Mouse (Mus musculus) cerebellum, postnatal 36 days (tissue): Measurements from ENCODE around the gene Primpol.
"Not testable (repeated sequence)": the region's sequence is repeated elsewhere in the genome, so short reads cannot be mapped to it uniquely, and the experiment has no call there.

Experiments used
- DNase-seq, 2 experiments: peaks; one replicate each; pipeline ENCODE4 v3.0.0; 2021 to 2022; ENCODE audit warnings: mixed read lengths in 2 of 2

The Primpol gene

DNA sequence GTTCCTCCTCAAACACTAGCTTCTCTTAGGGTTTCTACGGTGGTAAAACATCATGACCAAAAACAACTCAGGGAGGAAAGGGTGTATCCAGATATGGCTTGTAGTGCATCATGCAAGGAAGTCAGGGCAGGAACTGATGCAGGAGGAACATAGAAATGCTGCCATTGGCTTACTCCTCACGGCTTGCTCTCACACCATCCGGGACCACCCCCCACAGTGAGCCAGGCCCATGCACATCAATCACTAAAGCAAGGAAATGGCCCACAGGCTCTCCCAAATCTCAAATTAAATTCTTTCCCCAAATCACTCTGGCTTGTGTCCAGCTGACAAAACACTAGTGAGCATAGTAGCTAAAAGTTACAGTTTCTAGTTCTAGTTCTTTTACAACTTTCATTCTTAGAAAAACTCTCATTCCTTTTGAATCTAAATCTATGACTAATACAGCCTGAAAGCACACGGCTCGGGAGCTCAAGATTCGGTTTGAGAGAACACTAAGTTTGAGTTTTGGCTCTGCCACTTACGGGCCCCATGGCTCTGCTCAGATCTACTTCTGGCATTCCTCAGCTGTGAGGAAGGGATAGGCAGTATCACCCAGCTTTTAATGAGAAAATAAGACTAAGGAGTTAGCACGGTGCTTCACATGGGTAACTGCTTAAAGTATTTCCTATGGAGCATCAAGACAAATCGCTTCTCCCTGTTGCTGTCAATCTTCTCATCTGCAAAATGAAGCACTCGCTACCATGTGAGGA lies 15.9 kb downstream of the Primpol start:
- no peak for DNase-seq

DNA sequence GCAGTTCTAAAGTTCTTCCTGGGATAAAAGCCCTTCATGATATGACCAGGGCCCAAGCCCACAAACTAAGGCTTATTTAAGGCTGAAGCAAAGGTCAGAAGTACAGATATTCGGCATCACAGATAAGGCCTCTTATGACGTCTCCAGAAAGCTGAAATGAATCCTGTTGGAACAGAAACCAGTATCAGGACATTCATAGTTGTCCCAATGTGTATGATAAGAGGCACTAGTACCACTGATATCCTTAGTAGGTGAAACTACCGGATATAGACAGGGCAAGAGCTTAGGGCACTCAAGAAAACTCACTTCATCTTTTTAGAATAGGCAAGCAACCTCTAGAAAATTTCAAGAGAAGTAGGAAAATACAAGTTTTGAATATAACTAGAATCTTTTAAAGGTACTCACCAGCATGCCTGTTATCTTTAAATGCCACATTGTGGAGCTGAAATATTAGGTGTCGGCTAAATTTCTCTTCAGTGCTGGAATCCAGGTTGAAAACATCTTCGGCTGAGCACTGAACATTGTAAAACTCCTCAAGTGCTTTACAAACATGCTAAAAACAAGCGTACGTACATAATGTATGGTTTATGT lies 17.6 kb downstream of the Primpol start:
- no peak for DNase-seq

DNA sequence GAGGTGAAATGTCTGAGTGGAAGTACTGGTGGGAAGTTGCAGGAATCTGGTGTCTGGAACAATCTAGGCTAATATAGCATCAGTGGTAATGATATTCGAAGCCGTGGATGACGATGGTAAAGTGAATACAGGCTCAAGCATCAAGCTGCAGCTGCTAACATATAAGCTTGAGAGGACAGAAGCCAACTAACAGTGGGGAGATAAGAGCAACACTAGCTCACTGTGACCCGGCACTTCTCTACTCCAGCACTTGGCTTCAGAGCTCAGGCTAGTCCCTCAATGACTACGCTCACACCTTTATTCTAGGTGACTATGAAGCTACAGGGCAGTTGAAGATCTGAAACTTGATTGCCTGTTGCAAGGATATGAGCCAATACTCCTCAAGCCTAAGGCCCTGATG lies 18.3 kb downstream of the Primpol start:
- no peak for DNase-seq

DNA sequence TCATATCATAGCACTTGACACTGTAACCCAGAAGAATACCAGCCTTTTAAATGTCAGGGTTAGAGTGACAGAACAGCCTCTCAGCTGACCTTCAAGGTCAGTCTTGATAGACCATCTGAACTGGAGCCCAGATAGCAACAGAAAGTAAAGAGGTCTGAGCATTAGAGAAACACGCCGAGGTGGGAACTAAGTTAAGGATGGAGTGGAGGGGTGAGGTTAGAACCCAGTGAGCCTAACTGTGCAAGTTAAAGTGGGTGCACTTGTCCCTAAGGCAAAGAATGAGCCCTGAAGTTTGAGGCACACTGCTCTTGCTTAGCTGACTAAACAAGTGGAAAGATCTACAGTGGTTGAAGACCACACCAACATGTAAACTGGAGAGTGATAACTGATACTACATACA lies 18.9 kb downstream of the Primpol start:
- no peak for DNase-seq

DNA sequence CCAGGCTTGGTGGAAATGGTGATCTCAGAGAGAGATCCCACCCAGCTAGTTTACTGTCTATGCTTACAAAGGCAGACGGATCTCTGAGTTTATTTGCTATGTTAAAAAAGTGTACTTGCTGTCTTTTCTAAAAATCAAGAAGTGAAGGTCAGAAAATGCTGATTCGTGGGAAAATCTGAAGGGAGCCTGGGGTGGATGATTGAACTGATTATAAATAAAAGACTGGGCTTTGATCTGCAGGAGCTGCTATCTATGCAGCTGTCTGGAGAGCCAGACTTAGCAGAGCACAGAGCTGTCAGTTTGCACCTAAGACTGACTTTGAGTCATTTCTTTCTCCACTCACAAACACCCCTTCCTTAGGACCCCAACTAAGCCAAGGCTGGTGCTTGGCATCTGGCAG lies 19.6 kb downstream of the Primpol start:
- no peak for DNase-seq

DNA sequence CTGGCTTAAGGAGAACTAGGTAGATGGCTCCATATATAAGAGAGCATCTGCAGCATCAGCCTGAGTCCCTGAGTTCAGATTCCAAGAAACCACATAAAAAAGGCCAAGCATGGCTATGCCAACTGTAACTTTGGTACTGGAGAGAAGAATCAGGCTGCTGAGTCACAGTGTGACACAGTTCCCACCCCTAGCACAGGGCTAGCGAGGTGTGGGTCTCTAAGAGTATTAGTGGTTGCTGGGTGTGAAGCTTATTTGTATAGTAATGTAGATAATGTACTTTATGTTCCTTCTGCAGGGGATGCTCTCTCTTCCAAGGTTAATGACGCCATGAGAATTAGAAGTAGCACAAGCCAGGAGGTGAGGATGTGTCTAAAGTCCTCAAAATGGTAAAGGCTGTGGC lies 20.5 kb downstream of the Primpol start:
- DNase-seq: no peak

DNA sequence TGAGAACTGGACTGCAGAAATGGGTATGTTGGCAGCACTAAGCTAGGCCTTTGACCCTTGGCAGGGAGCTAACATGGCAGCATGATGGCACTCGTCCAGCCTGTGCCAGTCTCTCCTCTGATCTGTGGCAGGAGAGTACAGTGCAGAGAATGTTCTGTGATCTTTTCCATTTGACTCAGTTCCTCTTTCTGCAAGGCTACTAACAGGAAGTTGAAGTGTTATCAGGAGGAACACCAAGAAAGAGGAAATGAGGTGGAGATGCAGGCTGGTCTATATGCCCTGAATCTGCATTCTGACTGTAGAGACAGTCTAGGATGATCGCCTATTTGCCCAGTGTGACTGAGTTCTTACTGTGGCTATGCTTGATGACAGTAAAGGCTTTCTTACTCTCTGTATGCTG lies 21.4 kb downstream of the Primpol start:
- DNase-seq: no peak

DNA sequence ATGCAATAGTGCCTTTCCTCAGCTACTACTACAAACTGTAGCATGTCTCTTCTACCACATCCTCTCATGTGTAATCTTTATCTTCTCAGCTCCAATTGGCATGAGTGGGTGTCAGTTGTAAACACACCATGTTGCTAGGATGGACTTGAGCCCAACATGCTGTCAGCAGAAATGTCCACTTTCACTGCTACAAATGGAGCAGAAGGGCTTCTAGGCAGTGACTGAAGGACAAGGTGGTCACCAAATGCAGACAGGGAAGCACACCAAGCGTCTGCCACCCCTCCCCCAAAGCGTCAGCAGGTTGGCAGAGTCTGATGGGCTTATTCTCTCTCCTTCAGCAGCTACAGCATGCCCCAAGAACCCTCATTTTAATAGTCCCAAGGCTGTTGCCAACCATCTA lies 23.2 kb downstream of the Primpol start:
- peak; percentile 16 to 35 for DNase-seq

DNA sequence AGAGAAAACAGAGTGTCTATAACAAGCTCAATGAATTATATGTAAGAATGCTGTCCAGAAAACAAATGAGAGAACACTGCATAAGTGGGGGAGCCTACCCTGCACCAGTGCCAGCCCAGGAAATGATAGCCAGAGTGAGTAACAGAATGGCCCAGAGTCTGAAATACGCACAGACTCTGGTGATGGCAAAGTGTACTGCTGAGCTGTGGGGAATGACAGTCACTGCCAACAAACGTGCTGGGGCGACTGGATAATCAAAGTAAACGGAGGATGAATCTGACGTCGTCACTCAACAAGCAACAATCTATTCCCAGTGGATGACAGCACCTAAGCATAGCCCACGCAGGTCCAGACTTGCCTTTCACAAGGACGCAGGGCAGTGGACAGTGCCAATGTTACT lies 23.9 kb downstream of the Primpol start:
- DNase-seq: peak; percentile 13 to 28

DNA sequence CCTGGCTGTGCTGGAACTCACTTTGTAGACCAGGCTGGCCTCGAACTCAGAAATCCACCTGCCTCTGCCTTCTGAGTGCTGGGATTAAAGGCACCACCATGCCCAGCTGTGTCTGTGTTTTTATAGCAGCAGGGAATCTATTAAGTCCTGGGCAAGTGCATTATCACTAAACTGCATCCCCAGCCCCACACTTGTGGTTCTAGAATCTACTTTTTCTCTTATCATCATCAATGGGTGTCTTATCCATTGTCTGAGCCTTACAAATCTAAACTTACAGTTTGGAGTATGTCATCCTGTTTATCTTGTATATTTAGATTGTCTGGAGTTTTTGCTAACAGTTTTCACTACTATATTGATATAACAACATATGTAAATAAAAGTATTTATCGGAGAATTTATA lies 28.3 kb downstream of the Primpol start:
- no peak for DNase-seq

DNA sequence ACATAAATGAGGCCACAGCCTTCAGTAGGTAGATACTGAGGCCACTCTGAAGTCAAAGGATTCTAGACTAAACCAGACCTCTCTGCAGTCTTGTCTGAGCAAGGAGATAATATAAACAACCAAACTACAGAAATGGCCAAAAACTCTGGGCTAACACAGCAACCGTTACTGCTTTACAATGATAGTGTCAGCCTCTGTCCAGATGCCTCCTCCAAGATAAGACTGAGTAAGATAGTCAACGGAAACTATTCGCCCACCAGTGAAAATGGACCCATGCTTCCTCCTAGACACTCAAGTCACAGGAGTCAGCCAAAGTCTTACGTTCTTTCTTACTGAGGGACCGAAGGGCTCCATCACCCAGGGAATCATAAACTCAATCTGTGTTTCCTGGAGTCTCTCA lies 29.1 kb downstream of the Primpol start:
- DNase-seq: no peak

DNA sequence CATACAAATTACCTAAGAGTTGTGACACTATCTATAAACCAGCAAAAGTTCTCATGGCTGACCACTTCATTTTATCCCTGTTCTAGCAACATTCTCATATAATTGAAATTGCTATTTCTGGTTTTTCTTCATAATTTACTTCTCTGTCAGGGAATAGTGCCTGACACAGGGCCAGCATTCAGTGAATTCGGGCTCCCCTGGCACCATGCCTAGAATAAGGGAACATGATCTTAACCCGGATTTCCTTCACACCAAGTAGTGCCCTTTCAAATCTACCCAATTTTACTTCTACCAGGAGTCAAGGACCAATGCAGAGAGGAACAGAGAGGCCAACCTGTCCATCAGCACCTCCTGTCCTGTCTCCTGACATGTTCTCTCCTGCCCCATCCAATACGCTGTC lies 31.4 kb downstream of the Primpol start:
- no peak for DNase-seq

DNA sequence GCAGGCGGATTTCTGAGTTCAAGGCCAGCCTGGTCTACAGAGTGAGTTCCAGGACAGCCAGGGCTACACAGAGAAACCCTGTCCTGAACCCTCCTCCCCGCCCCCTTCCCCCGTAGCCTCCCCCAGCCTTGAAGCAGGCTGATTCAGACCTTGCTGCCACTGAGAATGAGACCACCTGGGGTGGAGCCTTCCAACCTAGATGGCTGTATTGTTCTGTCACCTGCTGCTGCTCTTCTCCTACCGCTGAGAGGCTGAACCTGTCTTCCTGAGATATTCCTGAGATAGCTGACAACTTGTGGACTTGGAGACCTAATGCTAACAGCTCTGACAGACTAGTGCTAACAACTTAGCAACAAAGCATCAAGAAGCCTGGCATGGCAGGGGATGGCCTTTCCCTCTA lies 32.7 kb downstream of the Primpol start:
- not testable (repeated sequence) for DNase-seq

DNA sequence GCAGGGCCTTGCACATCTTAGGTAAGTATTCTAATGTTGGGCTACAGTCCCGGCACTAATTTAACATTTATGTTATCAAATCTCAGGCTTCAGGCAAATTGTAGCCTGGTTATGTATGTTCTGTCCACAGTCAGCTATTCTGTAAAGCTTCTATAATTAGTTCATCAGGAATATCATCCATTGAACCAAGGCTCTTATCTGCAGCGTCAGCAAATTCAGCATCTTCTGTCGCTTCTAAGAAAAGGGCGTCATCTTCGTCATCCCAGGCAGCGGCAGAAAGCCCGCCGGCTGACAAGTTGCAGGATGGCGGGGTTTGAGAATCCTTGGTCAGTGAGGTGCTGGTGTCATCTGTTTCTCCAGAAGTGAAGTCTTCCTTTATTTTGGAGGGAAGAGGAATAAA lies 38.2 kb downstream of the Primpol start:
- DNase-seq: no peak

DNA sequence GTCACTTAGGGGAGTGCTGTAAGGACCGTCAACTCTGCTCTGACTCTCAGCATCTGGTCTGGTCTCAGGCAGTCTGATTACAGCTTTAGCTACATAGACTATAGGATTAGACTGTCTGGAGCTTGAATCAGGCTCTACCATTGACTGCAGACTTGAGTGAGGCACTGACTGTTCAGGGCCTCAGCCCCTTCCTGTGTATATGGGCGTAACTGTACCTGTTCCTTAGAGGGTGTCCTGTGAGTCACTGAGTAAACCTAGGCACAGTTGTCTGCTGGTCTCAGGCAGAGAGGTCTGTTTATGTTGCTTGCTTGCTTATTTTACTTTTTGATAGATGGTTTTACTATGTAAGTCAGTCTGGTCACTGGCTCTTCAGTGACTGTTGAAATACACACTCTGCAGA lies 43.0 kb downstream of the Primpol start:
- no peak for DNase-seq

DNA sequence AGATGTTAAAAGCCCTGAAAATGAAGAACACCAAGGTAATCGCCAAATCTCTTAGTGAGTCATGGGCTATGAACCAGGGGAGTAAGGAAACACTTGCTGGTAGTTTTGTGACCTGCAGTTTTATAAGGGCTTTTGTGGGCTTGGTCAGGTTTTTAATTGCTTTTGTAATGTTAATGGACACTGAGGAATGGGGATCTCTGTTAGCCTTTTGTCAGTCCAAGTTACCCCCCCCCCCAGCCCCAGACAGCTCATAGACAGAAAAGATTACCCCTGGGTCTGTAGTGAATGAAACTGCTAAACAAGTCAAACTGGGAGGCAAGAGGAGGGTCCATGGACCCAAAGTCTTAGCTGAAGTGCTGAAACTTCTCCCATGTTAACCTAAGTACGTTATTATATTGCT lies 43.6 kb downstream of the Primpol start:
- DNase-seq: no peak

DNA sequence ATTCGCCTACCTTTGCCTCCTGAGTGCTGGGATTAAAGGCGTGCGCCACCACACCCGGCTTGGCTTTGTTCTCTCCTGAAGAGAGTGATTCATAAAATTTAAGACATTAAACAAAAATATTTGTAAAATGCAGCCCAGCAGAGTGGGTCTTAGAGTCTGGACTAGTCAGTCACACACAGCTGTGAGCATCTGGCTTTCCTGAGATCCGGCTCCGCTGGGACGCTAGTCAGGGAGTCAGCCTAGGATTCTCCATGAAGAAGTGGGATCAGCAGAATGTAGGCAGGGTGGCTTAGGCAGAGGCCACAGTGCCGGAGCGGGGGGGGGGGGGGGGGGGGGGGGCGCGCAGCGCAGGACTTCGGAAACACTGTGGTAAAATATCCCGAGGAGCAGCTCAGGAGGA lies 46.3 kb downstream of the Primpol start:
- DNase-seq: no peak

DNA sequence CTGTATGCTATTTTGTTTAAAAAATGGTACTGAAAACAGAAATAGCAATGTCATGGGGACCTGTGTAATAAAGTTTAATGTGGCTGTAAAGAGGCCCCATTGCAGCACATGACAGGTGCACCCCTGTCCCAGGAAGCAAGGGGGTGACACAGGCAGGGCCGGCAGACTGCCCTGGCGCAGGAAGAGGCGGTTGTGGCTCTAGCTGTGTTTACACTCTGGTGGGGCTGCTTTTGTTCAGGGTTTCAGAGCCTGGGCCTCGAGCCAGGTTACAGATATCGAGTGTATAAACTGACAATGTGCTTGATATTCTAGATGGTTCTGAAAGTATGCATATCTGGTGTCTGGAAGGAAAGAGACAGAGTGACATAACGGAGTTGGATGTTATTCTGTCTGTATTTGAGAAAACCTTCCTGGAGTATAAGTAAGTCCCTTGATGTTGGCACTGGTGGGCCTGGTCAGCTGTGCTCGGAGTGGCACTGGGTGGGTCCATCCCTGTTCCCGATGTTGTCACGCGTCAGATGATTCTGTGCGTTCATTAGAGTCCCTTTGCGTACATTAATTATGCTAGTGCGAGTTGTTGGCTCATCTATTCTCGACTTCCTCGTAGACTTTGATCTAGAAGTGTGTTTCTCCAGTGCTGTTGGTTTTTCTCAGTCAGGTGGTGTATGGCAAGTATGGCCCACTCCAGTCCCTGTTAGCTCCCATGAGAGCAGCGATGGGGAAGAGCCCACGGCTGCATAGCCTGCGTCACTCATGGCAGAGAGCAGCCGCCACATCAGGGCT lies 47.2 kb downstream of the Primpol start:
- DNase-seq: no peak

DNA sequence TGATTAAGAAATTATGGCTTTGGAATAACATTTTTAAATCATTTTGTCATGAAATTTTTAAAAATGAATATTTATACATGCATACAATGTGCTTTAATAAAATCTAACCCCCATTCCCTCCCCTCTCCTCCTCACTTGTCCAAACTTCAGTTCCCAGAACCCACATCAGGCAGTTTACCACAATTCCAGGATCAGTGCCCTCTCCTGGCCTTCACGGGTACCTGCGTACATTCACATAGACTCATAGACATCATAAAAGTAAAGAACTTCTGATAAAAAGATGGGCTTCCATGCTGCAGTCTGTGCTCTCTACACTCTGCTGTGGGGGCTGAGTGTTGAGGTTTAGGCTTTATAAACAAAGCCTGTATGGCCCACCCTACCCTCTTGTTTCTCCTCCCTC lies 48.1 kb downstream of the Primpol start:
- DNase-seq: no peak

DNA sequence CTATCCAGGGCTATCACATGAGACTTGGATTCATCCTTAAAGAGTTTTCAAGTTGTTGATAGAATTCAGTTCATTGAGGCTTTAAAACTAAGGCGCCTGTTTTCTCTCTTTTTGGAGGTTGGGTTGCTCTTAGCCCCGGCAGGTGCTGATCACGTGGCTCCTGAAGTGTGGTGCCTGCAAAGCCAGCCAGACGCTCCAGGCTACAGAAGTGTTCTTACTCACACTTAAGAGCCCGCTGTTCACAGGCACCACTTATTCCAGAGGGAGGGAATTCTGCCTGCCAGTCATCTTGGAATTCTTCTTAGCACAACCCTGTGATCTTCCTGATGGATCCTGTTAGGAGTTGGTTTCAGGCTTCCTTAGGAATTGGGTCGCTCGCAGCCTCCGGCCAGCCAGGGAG lies 49.1 kb downstream of the Primpol start:
- no peak for DNase-seq

DNA sequence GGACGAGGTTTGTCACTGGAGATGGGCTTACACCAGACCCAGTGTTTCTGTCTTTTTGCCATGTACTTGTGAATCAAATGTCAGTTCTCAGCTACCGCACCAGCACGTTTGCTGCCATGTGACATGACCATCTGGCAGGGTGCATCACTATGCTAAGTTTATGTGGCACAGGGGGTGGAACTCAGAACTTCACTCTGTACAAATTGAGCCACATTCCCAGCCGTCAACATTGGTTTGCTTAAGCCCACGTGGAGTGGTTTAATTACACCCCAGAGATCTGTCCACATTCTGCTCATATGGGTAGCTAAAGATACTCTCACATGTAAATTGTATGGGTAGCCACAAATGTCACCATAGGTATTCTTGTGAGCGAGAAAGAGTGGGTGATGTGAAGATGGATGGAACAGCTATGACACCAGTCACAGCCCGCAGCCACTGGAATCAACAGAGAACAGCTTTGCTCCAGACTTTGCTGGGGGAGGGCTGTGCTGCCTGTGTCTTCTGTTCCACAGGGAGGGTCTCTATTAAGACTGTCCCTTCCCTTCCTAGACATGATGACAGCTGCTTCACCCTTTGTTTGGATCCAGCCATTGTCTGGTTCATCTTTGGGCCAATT lies 50.0 kb downstream of the Primpol start:
- DNase-seq: no peak

DNA sequence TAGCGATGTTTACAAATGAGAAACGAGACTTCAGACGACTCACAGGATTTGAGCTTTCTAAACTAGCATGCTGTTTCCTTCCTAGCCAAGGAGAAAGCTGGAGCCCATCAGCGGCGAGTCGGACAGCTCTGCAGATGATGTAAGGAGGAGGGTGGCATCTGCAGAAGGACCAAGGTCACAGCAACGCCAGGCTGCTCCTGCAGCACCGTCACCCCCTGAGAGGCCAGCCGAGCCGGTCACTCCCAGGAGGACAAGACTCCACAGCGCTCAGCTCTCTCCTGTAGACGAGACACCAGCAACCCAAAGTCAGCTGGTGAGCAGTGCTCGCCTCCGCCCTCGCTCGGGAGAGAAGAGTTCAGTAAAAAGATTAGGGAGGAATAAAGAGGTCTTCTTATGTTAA lies 54.7 kb downstream of the Primpol start:
- DNase-seq: no peak

DNA sequence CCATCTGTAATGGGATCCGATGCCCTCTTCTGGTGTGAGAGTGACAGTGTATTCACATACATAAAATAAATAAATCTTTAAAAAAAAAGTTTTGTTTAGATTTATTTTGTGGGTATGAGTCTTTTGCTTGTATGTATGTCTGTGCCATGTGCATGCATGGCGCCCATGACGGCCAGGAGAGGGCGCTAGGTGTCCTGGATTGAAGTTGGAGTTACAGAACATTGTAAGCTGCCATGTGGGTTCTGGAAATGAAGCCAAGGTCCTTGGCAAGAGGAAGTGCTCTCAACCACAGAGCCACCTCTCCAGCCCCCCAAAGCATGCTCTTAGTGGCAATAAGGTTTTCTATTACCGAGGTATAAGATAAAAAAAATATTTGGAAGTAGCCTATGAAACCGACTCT lies 57.6 kb downstream of the Primpol start:
- peak in 1 of 2 experiments; percentile 15 for DNase-seq

DNA sequence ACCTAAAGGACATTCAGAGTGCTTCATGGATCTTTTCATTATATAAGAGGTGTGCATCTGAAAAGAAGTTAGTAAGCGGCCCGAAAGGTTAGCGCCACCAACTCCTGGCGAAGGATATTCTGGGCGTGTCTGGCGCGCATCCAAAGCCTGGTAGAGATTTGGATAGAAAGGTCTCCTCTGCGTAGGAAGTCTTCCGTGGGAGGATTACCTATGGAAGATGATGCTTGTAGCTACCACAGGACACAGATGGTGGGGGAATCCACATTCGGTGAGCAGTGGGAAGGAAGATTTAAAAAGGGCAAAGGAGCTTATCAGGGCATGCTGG lies 64.6 kb downstream of the Primpol start:
- DNase-seq: peak; percentile 22 to 33
